Mouse (Mus musculus): ENCODE measurements around the gene Mrps18b.
A peak's percentile ranks its signal among the peaks of the same experiment; 100 is the strongest.

The Mrps18b gene

GRCm38 (mm10) chr17:35874721-35875120 is 41.5 kb downstream of the Mrps18b start:
- Histone ChIP-seq H3K36me3 (ENCODE audit: insufficient read depth, low read length) (peaks cover 47% of the 10 kb centered on the region), H3K4me3 (replicated peaks; ENCODE audit: low read length) (no peak overlapping the region), H3K9me3 (ENCODE audit: low read length) (no peaks in the 10 kb centered on the region), H3K27me3 (ENCODE audit: insufficient read depth, low read length) (no peaks in the 10 kb centered on the region), H3K4me1 (replicated peaks; ENCODE audit: low read depth, low read length) (peaks cover 51% of the 10 kb centered on the region)
- no peak for TF ChIP-seq NANOG (IDR thresholded peaks at IDR 0.05; ENCODE audit: borderline replicate concordance, low read length)
- TF ChIP-seq CTCF (conservative IDR thresholded peaks at IDR 0.05; ENCODE audit: low read length) = no peak
- no peak for TF ChIP-seq POU5F1 (IDR thresholded peaks at IDR 0.05; ENCODE audit: borderline replicate concordance, low read length)

- H3K4me1 ChIP-seq (replicated peaks; ENCODE audit: low read depth, low read length) = peaks cover 58% of the 10 kb centered on the region
- H3K4me3 ChIP-seq (replicated peaks; ENCODE audit: low read length) = no peak overlapping the region
- H3K27me3 ChIP-seq (ENCODE audit: insufficient read depth, low read length) = no peaks in the 10 kb centered on the region
- peaks cover 47% of the 10 kb centered on the region for H3K36me3 ChIP-seq (ENCODE audit: insufficient read depth, low read length)
- TF ChIP-seq CTCF (conservative IDR thresholded peaks at IDR 0.05; ENCODE audit: low read length) = peak; percentile 64
- TF ChIP-seq POU5F1 (IDR thresholded peaks at IDR 0.05; ENCODE audit: borderline replicate concordance, low read length) = no peak
- TF ChIP-seq NANOG (IDR thresholded peaks at IDR 0.05; ENCODE audit: borderline replicate concordance, low read length) = no peak
- no peaks in the 10 kb centered on the region for H3K9me3 ChIP-seq (ENCODE audit: low read length)
Measured at GRCm38 (mm10) chr17:35873774-35874519, 42.2 kb downstream of the Mrps18b start.

- Histone ChIP-seq H3K4me1 (replicated peaks; ENCODE audit: low read depth, low read length) (peaks cover 81% of the 10 kb centered on the region), H3K4me3 (replicated peaks; ENCODE audit: low read length) (peak overlapping the region; percentile 88), H3K9me3 (ENCODE audit: low read length) (no peaks in the 10 kb centered on the region), H3K36me3 (ENCODE audit: insufficient read depth, low read length) (peaks cover 59% of the 10 kb centered on the region), H3K27me3 (ENCODE audit: insufficient read depth, low read length) (peaks cover 11% of the 10 kb centered on the region)
- TF ChIP-seq NANOG (IDR thresholded peaks at IDR 0.05; ENCODE audit: borderline replicate concordance, low read length) (no peak), POU5F1 (IDR thresholded peaks at IDR 0.05; ENCODE audit: borderline replicate concordance, low read length) (no peak), CTCF (conservative IDR thresholded peaks at IDR 0.05; ENCODE audit: low read length) (peak; percentile 85)
Measured at GRCm38 (mm10) chr17:35870884-35871696, 45.1 kb downstream of the Mrps18b start.

GRCm38 (mm10) chr17:35870151-35870883 is 45.9 kb downstream of the Mrps18b start:
- TF ChIP-seq POU5F1 (IDR thresholded peaks at IDR 0.05; ENCODE audit: borderline replicate concordance, low read length) = no peak
- no peak for TF ChIP-seq NANOG (IDR thresholded peaks at IDR 0.05; ENCODE audit: borderline replicate concordance, low read length)
- no peak for TF ChIP-seq CTCF (conservative IDR thresholded peaks at IDR 0.05; ENCODE audit: low read length)
- peaks cover 81% of the 10 kb centered on the region for H3K4me1 ChIP-seq (replicated peaks; ENCODE audit: low read depth, low read length)
- no peaks in the 10 kb centered on the region for H3K9me3 ChIP-seq (ENCODE audit: low read length)
- H3K36me3 ChIP-seq (ENCODE audit: insufficient read depth, low read length) = peaks cover 55% of the 10 kb centered on the region
- H3K4me3 ChIP-seq (replicated peaks; ENCODE audit: low read length) = peak overlapping the region; percentile 88
- H3K27me3 ChIP-seq (ENCODE audit: insufficient read depth, low read length) = peaks cover 11% of the 10 kb centered on the region

- TF ChIP-seq CTCF (conservative IDR thresholded peaks at IDR 0.05; ENCODE audit: low read length) (no peak), POU5F1 (IDR thresholded peaks at IDR 0.05; ENCODE audit: borderline replicate concordance, low read length) (no peak), NANOG (IDR thresholded peaks at IDR 0.05; ENCODE audit: borderline replicate concordance, low read length) (no peak)
Measured at GRCm38 (mm10) chr17:35869346-35870067, 46.7 kb downstream of the Mrps18b start.

GRCm38 (mm10) chr17:35868961-35869345 is 47.2 kb downstream of the Mrps18b start:
- H3K4me1 ChIP-seq (replicated peaks; ENCODE audit: low read depth, low read length) = peaks cover 82% of the 10 kb centered on the region
- H3K9me3 ChIP-seq (ENCODE audit: low read length) = no peaks in the 10 kb centered on the region
- peaks cover 11% of the 10 kb centered on the region for H3K27me3 ChIP-seq (ENCODE audit: insufficient read depth, low read length)
- peak overlapping the region; percentile 88 for H3K4me3 ChIP-seq (replicated peaks; ENCODE audit: low read length)
- TF ChIP-seq POU5F1 (IDR thresholded peaks at IDR 0.05; ENCODE audit: borderline replicate concordance, low read length) (no peak), CTCF (conservative IDR thresholded peaks at IDR 0.05; ENCODE audit: low read length) (no peak), NANOG (IDR thresholded peaks at IDR 0.05; ENCODE audit: borderline replicate concordance, low read length) (no peak)
- H3K36me3 ChIP-seq (ENCODE audit: insufficient read depth, low read length) = peaks cover 43% of the 10 kb centered on the region

More at GRCm38 (mm10) chr17:35869346-35870067, 46.7 kb downstream of the Mrps18b start:
- Histone ChIP-seq H3K27me3 (ENCODE audit: insufficient read depth, low read length) (peaks cover 11% of the 10 kb centered on the region), H3K9me3 (ENCODE audit: low read length) (no peaks in the 10 kb centered on the region), H3K4me1 (replicated peaks; ENCODE audit: low read depth, low read length) (peaks cover 82% of the 10 kb centered on the region), H3K4me3 (replicated peaks; ENCODE audit: low read length) (peak overlapping the region; percentile 88), H3K36me3 (ENCODE audit: insufficient read depth, low read length) (peaks cover 47% of the 10 kb centered on the region)

- H3K36me3 ChIP-seq (ENCODE audit: insufficient read depth, low read length) = peaks cover 45% of the 10 kb centered on the region
- peaks cover 11% of the 10 kb centered on the region for H3K27me3 ChIP-seq (ENCODE audit: insufficient read depth, low read length)
- no peaks in the 10 kb centered on the region for H3K9me3 ChIP-seq (ENCODE audit: low read length)
- peak overlapping the region; percentile 88 for H3K4me3 ChIP-seq (replicated peaks; ENCODE audit: low read length)
- no peak for TF ChIP-seq POU5F1 (IDR thresholded peaks at IDR 0.05; ENCODE audit: borderline replicate concordance, low read length)
- no peak for TF ChIP-seq NANOG (IDR thresholded peaks at IDR 0.05; ENCODE audit: borderline replicate concordance, low read length)
- peaks cover 84% of the 10 kb centered on the region for H3K4me1 ChIP-seq (replicated peaks; ENCODE audit: low read depth, low read length)
Measured at GRCm38 (mm10) chr17:35868165-35868820, 47.9 kb downstream of the Mrps18b start.
